Mouse (Mus musculus) liver, postnatal 0 days (tissue): ENCODE data around the gene Col8a2.

Source experiments
- CTCF ChIP-seq: sonication (generic); IDR thresholded peaks from 2 replicates; pipeline ENCODE4 v1.5.1; 2016; ENCODE audit warnings: antibody characterized with exemption, low read depth
- EP300 ChIP-seq: IDR thresholded peaks from 2 replicates; pipeline ENCODE4 v1.6.1; 2016; ENCODE audit warnings: antibody characterized with exemption, low read depth, mild to moderate bottlenecking

GRCm38 (mm10) chr4:126286492-126286891, at the start of gene Col8a2:
- TF ChIP-seq CTCF (no peak), EP300 (no peak)
